Mouse (Mus musculus) kidney, postnatal 14 days (tissue): ENCODE measurements at regions not wholly inside any gene's neighbourhood (a gene's known extent, or its start where the extent isn't known, plus 50 kb on each side); places are given as distances from the start of the nearest gene placed in this dataset.

Experiments used
- DNase-seq: peaks from one replicate; pipeline ENCODE4 v3.0.0; 2022; ENCODE audit warnings: mixed read lengths

- no peak for DNase-seq
Measured at GRCm38 (mm10) chr1:155041592-155041991, 57.8 kb downstream of the Ier5 start.

- no peak for DNase-seq
Measured at GRCm38 (mm10) chr1:155040939-155041371, 58.5 kb downstream of the Ier5 start.

- no peak for DNase-seq
Measured at GRCm38 (mm10) chr1:155040086-155040726, 59.2 kb downstream of the Ier5 start.

GRCm38 (mm10) chr1:155038631-155039625 lies 60.5 kb downstream of the Ier5 start:
- no peak for DNase-seq

GRCm38 (mm10) chr1:155037479-155037878 lies 62.0 kb downstream of the Ier5 start:
- DNase-seq, result no peak

GRCm38 (mm10) chr1:155030908-155031307 lies 68.5 kb downstream of the Ier5 start:
- DNase-seq, result no peak

GRCm38 (mm10) chr1:155029195-155029879 lies 70.1 kb downstream of the Ier5 start:
- DNase-seq, result no peak

- DNase-seq, result no peak
Measured at GRCm38 (mm10) chr1:155028735-155029134, 70.7 kb downstream of the Ier5 start.

- no peak for DNase-seq
Measured at GRCm38 (mm10) chr1:155028147-155028546, 71.3 kb downstream of the Ier5 start.

GRCm38 (mm10) chr1:155027583-155027982 lies 71.9 kb downstream of the Ier5 start:
- peak; percentile 66 for DNase-seq

GRCm38 (mm10) chr1:155025862-155026478 lies 73.5 kb downstream of the Ier5 start:
- peak; percentile 87 for DNase-seq

GRCm38 (mm10) chr1:155023324-155023723 lies 76.1 kb downstream of the Ier5 start:
- DNase-seq, result no peak

- no peak for DNase-seq
Measured at GRCm38 (mm10) chr1:155015669-155016068, 83.8 kb downstream of the Ier5 start.

- DNase-seq, result no peak
Measured at GRCm38 (mm10) chr1:155014944-155015343, 84.5 kb downstream of the Ier5 start.

- DNase-seq, result no peak
Measured at GRCm38 (mm10) chr1:155013784-155014183, 85.7 kb downstream of the Ier5 start.

GRCm38 (mm10) chr1:155013361-155013760 lies 86.1 kb downstream of the Ier5 start:
- no peak for DNase-seq

GRCm38 (mm10) chr1:155006539-155007486 lies 92.6 kb downstream of the Ier5 start:
- DNase-seq, result peak; percentile 89

- DNase-seq, result no peak
Measured at GRCm38 (mm10) chr1:155006099-155006498, 93.3 kb downstream of the Ier5 start.

- no peak for DNase-seq
Measured at GRCm38 (mm10) chr1:155000301-155000700, 99.1 kb downstream of the Ier5 start.

- no peak for DNase-seq
Measured at GRCm38 (mm10) chr1:154999501-155000131, 99.8 kb downstream of the Ier5 start.

GRCm38 (mm10) chr1:154995778-154996390 lies 103.6 kb downstream of the Ier5 start:
- no peak for DNase-seq
